Mouse (Mus musculus) ES-E14 (cell line): ENCODE results near the gene Zcchc7. TPM values are rescaled to one million over a fixed set of nuclear protein-coding genes. Genes with fewer than 3 reads are reported as not detected.

Experiments used
- DNase-seq: peaks from one replicate; pipeline ENCODE4 v3.0.0-alpha.2; 2013; ENCODE audit warnings: low read depth, low spot score
- H3K27ac ChIP-seq: 2 replicates; pipeline ENCODE4 v1.5.1; 2012; ENCODE audit warnings: low read depth, mild to moderate bottlenecking, low read length, moderate library complexity, mixed read lengths; ENCODE audit not compliant: poor library complexity, insufficient read depth, severe bottlenecking
- H3K36me3 ChIP-seq: 2 replicates; pipeline ENCODE4 v1.6.1; 2012; ENCODE audit warnings: mild to moderate bottlenecking, low read length, moderate library complexity, mixed read lengths; ENCODE audit not compliant: control insufficient read depth, poor library complexity, insufficient read depth, severe bottlenecking
- H3K4me1 ChIP-seq, 2 experiments: fragments of 150-350 bp in 1 of 2; sonication (generic) in 1 of 2; 2 replicates each; pipeline ENCODE4 v1.6.1; 2012; ENCODE audit warnings: low read length in 2 of 2, mild to moderate bottlenecking in 1 of 2, mixed read lengths in 1 of 2; ENCODE audit not compliant: control insufficient read depth in 2 of 2, insufficient read depth in 2 of 2, poor library complexity in 1 of 2
- H3K4me3 ChIP-seq, 2 experiments: fragments of 150-350 bp in 1 of 2; sonication (generic) in 1 of 2; 2 replicates each; pipeline ENCODE4 v1.5.1; 2012; ENCODE audit warnings: low read length in 2 of 2, low read depth in 1 of 2, mild to moderate bottlenecking in 1 of 2, mixed read lengths in 1 of 2; ENCODE audit not compliant: insufficient read depth in 1 of 2, poor library complexity in 1 of 2, severe bottlenecking in 1 of 2
- H3K9ac ChIP-seq: 2 replicates; pipeline ENCODE4 v1.6.1; 2012; ENCODE audit warnings: low read depth, mild to moderate bottlenecking, low read length, mixed read lengths; ENCODE audit not compliant: poor library complexity, insufficient read depth, severe bottlenecking
- H3K9me3 ChIP-seq: fragments of 150-350 bp; sonication (generic); 2 replicates; pipeline ENCODE4 v1.6.1; 2012; ENCODE audit warnings: low read depth, mild to moderate bottlenecking, low read length; ENCODE audit not compliant: control insufficient read depth, insufficient read depth
- CHD2 ChIP-seq: IDR thresholded peaks from 2 replicates; pipeline ENCODE4 v1.6.1; 2014; ENCODE audit warnings: mild to moderate bottlenecking, low read depth, low read length, inconsistent platforms
- HCFC1 ChIP-seq: IDR thresholded peaks from 2 replicates; pipeline ENCODE4 v1.6.1; 2012; ENCODE audit warnings: low read length, inconsistent platforms, borderline replicate concordance; ENCODE audit not compliant: insufficient read depth
- MAFK ChIP-seq: IDR thresholded peaks from 2 replicates; pipeline ENCODE4 v1.6.1; 2014; ENCODE audit warnings: mild to moderate bottlenecking, low read depth, low read length, inconsistent platforms; ENCODE audit not compliant: insufficient read depth
- ZC3H11A ChIP-seq: IDR thresholded peaks from 2 replicates; pipeline ENCODE4 v1.6.1; 2012; ENCODE audit warnings: low read depth, mild to moderate bottlenecking, inconsistent platforms, low read length, borderline replicate concordance
- ZNF384 ChIP-seq: IDR thresholded peaks from 2 replicates; pipeline ENCODE4 v1.6.1; 2012; ENCODE audit warnings: low read depth, low read length, inconsistent platforms
- in situ Hi-C, 2 experiments: fragments of 600-800 bp; cut with MboI; formaldehyde crosslinking; loops; one replicate each; pipeline ENCODE4 v1.15.1; 2025; ENCODE audit warnings: low sequenced_read_pairs in 2 of 2, inconsistent platforms in 1 of 2; ENCODE audit not compliant: unreplicated experiment in 2 of 2
- total RNA-seq: library from RNA; depleted of rRNA; stranded (reverse); fragments of 300-350 nt; gene quantifications from 2 replicates; pipeline ENCODE4 v1.2.3, GENCODE M21; 2012

The Zcchc7 gene
- total RNA-seq, 1 experiment, result 25.1 TPM

- in situ Hi-C loops, result no loop called here
- no peak for TF ChIP-seq HCFC1
- TF ChIP-seq ZC3H11A, result no peak
- no peak for TF ChIP-seq ZNF384
- TF ChIP-seq CHD2, result no peak
- no peak for TF ChIP-seq MAFK
- Histone ChIP-seq H3K9me3 (no peaks in the 10 kb centered on the region), H3K36me3 (peaks cover 17% of the 10 kb centered on the region), H3K27ac (no peak overlapping the region), H3K4me1 (no peaks in the 10 kb centered on the region), H3K4me3 (no peak overlapping the region), H3K9ac (no peak overlapping the region)
- no peak for DNase-seq
These were observed 176.1 kb downstream of the Zcchc7 start for GRCm38 (mm10) chr4:44931732-44932131.

- Histone ChIP-seq H3K4me1 (0 out of 4 replicates have a peak, but pooled peaks cover 0 to 2% of the 10 kb centered on the region in 2 experiments), H3K27ac (no peak overlapping the region), H3K4me3 (no peak overlapping the region), H3K9me3 (no peaks in the 10 kb centered on the region), H3K36me3 (no peaks in the 10 kb centered on the region), H3K9ac (no peak overlapping the region)
- in situ Hi-C loops, result no loop called here
- DNase-seq, result no peak
- TF ChIP-seq ZNF384, result no peak
- TF ChIP-seq ZC3H11A, result no peak
- TF ChIP-seq CHD2, result no peak
- TF ChIP-seq HCFC1, result no peak
- TF ChIP-seq MAFK, result no peak
These were observed 183.0 kb downstream of the Zcchc7 start for GRCm38 (mm10) chr4:44938359-44939340.

GRCm38 (mm10) chr4:44939576-44940249, 184.0 kb downstream of the Zcchc7 start:
- DNase-seq, result no peak
- Histone ChIP-seq H3K4me1 (0 out of 4 replicates have a peak, but pooled peaks cover 0 to 2% of the 10 kb centered on the region in 2 experiments), H3K9me3 (no peaks in the 10 kb centered on the region), H3K4me3 (no peak overlapping the region), H3K9ac (no peak overlapping the region), H3K27ac (no peak overlapping the region), H3K36me3 (no peaks in the 10 kb centered on the region)
- TF ChIP-seq CHD2 (no peak), MAFK (no peak), HCFC1 (no peak), ZNF384 (no peak), ZC3H11A (no peak)
- in situ Hi-C loops, result no loop called here

- no peak for TF ChIP-seq MAFK
- TF ChIP-seq ZC3H11A, result no peak
- TF ChIP-seq HCFC1, result no peak
- TF ChIP-seq CHD2, result no peak
- no peak for TF ChIP-seq ZNF384
- no peaks in the 10 kb centered on the region for H3K36me3 ChIP-seq
These were observed 184.6 kb downstream of the Zcchc7 start for GRCm38 (mm10) chr4:44940286-44940685.

More at GRCm38 (mm10) chr4:44940286-44940685, 184.6 kb downstream of the Zcchc7 start:
- Histone ChIP-seq H3K4me3 (no peak overlapping the region), H3K4me1 (0 out of 4 replicates have a peak, but pooled peaks cover 0 to 2% of the 10 kb centered on the region in 2 experiments), H3K9ac (no peak overlapping the region), H3K27ac (no peak overlapping the region), H3K9me3 (no peaks in the 10 kb centered on the region)
- DNase-seq, result no peak
- in situ Hi-C loops, result no loop called here
